Mouse (Mus musculus): ENCODE data around the gene Smarcc2. TPM values are rescaled to one million over a fixed set of nuclear protein-coding genes. Genes with fewer than 3 reads are reported as not detected.

The Smarcc2 gene
- polyA plus RNA-seq, 1 experiment from 2014 or later: 59.0 TPM

- DNase-seq (ENCODE audit: low spot score) (no peak), ATAC-seq (replicated peaks; ENCODE audit: low FRiP score) (no peak)
- no peaks in the 10 kb centered on the region for H3K27me3 ChIP-seq (replicated peaks; ENCODE audit: control insufficient read depth, insufficient read depth, low read length)
- H3K27ac ChIP-seq (ENCODE audit: low read depth, low read length): no peak overlapping the region
- no peaks in the 10 kb centered on the region for H3K9me3 ChIP-seq (ENCODE audit: control insufficient read depth, low read length)
- H3K4me2 ChIP-seq: no peak overlapping the region
- no peak overlapping the region for H3K4me3 ChIP-seq (ENCODE audit: low read depth, low read length)
- no peak overlapping the region for H3K9ac ChIP-seq (ENCODE audit: low read depth, low read length)
- WGBS: 93% methylated on average over 8 of the region's 8 CpGs
- peaks cover 47% of the 10 kb centered on the region for H3K36me3 ChIP-seq (ENCODE audit: control insufficient read depth, insufficient read depth, low read length)
- H3K4me1 ChIP-seq (replicated peaks; ENCODE audit: control insufficient read depth, insufficient read depth, low read length): no peaks in the 10 kb centered on the region
These were observed 22.7 kb upstream of the Smarcc2 start for GRCm38 (mm10) chr10:128436376-128436775.

GRCm38 (mm10) chr10:128438675-128439279 is 20.3 kb upstream of the Smarcc2 start:
- no peaks in the 10 kb centered on the region for H3K4me1 ChIP-seq (replicated peaks; ENCODE audit: control insufficient read depth, insufficient read depth, low read length)
- no peak overlapping the region for H3K9ac ChIP-seq (ENCODE audit: low read depth, low read length)
- 75% methylated on average over 10 of the region's 10 CpGs for WGBS
- no peaks in the 10 kb centered on the region for H3K27me3 ChIP-seq (replicated peaks; ENCODE audit: control insufficient read depth, insufficient read depth, low read length)
- H3K27ac ChIP-seq (ENCODE audit: low read depth, low read length): no peak overlapping the region
- H3K4me3 ChIP-seq (ENCODE audit: low read depth, low read length): no peak overlapping the region
- H3K36me3 ChIP-seq (ENCODE audit: control insufficient read depth, insufficient read depth, low read length): peaks cover 44% of the 10 kb centered on the region
- DNase-seq (ENCODE audit: low spot score): no peak
- ATAC-seq (replicated peaks; ENCODE audit: low FRiP score): no peak
- H3K9me3 ChIP-seq (ENCODE audit: control insufficient read depth, low read length): no peaks in the 10 kb centered on the region
- H3K4me2 ChIP-seq: no peak overlapping the region

GRCm38 (mm10) chr10:128440407-128440806 is 18.6 kb upstream of the Smarcc2 start:
- Histone ChIP-seq H3K9ac (ENCODE audit: low read depth, low read length) (no peak overlapping the region), H3K27me3 (replicated peaks; ENCODE audit: control insufficient read depth, insufficient read depth, low read length) (no peaks in the 10 kb centered on the region), H3K4me1 (replicated peaks; ENCODE audit: control insufficient read depth, insufficient read depth, low read length) (no peaks in the 10 kb centered on the region), H3K4me2 (no peak overlapping the region), H3K4me3 (ENCODE audit: low read depth, low read length) (no peak overlapping the region), H3K27ac (ENCODE audit: low read depth, low read length) (no peak overlapping the region), H3K36me3 (ENCODE audit: control insufficient read depth, insufficient read depth, low read length) (peaks cover 40% of the 10 kb centered on the region), H3K9me3 (ENCODE audit: control insufficient read depth, low read length) (no peaks in the 10 kb centered on the region)
- no peak for DNase-seq (ENCODE audit: low spot score)
- ATAC-seq (replicated peaks; ENCODE audit: low FRiP score): no peak
- 66% methylated on average over 10 of the region's 10 CpGs for WGBS

DNA sequence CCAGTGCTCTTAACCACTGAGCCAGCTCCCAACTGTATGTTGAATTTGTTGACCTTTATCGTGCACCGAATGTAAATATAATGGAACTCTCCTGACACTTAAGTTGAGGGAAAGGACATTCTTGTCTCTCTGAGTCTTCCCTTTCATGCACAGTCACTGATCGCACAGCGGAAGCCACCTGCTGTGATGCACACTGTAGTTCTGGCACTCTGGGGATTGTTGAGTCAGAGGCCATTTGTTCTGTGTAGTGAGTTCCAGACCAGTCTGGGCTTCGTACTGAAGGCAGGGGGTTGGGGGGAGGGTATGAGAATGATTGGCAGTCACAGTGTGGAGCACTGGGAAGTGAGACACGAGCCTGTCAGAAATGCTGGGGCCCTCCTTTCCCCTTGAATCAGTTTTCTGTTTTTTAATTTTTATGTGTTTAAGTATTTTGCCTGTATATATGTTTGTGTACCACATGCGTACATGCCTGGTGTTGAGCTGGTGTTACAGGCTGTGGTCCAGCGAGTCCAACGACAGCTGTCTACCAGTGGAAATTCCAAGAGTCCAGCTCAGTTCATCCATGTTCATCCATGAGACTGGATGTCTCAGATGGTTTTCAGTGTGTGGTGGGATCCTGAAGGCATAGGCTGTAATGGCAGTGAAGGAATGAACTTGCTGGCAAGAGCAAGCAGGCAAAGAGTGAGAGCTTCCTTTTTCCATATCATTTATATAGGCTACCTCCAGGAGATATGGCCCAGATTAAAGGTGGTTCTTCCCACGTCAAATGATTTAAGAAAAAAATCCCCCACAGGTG is 17.5 kb upstream of the Smarcc2 start:
- Histone ChIP-seq H3K27me3 (replicated peaks; ENCODE audit: control insufficient read depth, insufficient read depth, low read length) (no peaks in the 10 kb centered on the region), H3K4me3 (ENCODE audit: low read depth, low read length) (no peak overlapping the region), H3K9me3 (ENCODE audit: control insufficient read depth, low read length) (no peaks in the 10 kb centered on the region), H3K4me1 (replicated peaks; ENCODE audit: control insufficient read depth, insufficient read depth, low read length) (no peaks in the 10 kb centered on the region), H3K27ac (ENCODE audit: low read depth, low read length) (no peak overlapping the region), H3K9ac (ENCODE audit: low read depth, low read length) (no peak overlapping the region), H3K4me2 (no peak overlapping the region), H3K36me3 (ENCODE audit: control insufficient read depth, insufficient read depth, low read length) (peaks cover 30% of the 10 kb centered on the region)
- ATAC-seq (replicated peaks; ENCODE audit: low FRiP score) (no peak), DNase-seq (ENCODE audit: low spot score) (no peak)
- 86% methylated on average over 10 of the region's 10 CpGs for WGBS

- Histone ChIP-seq H3K27me3 (replicated peaks; ENCODE audit: control insufficient read depth, insufficient read depth, low read length) (no peaks in the 10 kb centered on the region), H3K9ac (ENCODE audit: low read depth, low read length) (no peak overlapping the region), H3K4me3 (ENCODE audit: low read depth, low read length) (no peak overlapping the region), H3K9me3 (ENCODE audit: control insufficient read depth, low read length) (no peaks in the 10 kb centered on the region), H3K4me1 (replicated peaks; ENCODE audit: control insufficient read depth, insufficient read depth, low read length) (no peaks in the 10 kb centered on the region), H3K27ac (ENCODE audit: low read depth, low read length) (no peak overlapping the region), H3K4me2 (no peak overlapping the region), H3K36me3 (ENCODE audit: control insufficient read depth, insufficient read depth, low read length) (peaks cover 21% of the 10 kb centered on the region)
- 89% methylated on average over 1 of the region's 1 CpGs for WGBS
- ATAC-seq (replicated peaks; ENCODE audit: low FRiP score) (no peak), DNase-seq (ENCODE audit: low spot score) (no peak)
These were observed 16.3 kb upstream of the Smarcc2 start for GRCm38 (mm10) chr10:128442718-128443117.

DNA sequence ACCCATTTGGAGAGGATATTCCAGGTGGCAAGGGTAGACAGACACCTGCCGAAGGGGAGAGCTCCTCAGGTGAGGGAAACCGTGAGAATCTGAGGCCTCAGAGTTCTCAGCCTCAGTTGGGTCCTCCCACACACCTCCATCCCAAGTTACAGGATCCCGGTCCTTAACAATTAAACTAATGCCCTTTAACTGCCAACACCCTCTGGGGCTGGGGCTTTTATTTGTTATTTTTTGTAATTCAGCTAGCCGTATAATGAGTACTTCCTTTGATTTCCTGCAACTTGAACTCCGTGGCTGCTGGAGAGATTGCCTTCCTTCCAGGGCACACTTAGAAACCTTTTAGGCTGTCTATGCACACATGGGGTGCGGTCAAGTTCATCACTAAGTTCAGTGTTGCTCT is 14.7 kb upstream of the Smarcc2 start:
- H3K27me3 ChIP-seq (replicated peaks; ENCODE audit: control insufficient read depth, insufficient read depth, low read length): no peaks in the 10 kb centered on the region
- no peak overlapping the region for H3K4me2 ChIP-seq
- H3K9me3 ChIP-seq (ENCODE audit: control insufficient read depth, low read length): no peaks in the 10 kb centered on the region
- WGBS: 74% methylated on average over 6 of the region's 6 CpGs
- ATAC-seq (replicated peaks; ENCODE audit: low FRiP score) (no peak), DNase-seq (ENCODE audit: low spot score) (no peak)
- no peak overlapping the region for H3K9ac ChIP-seq (ENCODE audit: low read depth, low read length)
- no peak overlapping the region for H3K27ac ChIP-seq (ENCODE audit: low read depth, low read length)
- H3K4me1 ChIP-seq (replicated peaks; ENCODE audit: control insufficient read depth, insufficient read depth, low read length): no peaks in the 10 kb centered on the region
- H3K4me3 ChIP-seq (ENCODE audit: low read depth, low read length): no peak overlapping the region
- H3K36me3 ChIP-seq (ENCODE audit: control insufficient read depth, insufficient read depth, low read length): peaks cover 6% of the 10 kb centered on the region; the same call in 1 of the 2 replicates

DNA sequence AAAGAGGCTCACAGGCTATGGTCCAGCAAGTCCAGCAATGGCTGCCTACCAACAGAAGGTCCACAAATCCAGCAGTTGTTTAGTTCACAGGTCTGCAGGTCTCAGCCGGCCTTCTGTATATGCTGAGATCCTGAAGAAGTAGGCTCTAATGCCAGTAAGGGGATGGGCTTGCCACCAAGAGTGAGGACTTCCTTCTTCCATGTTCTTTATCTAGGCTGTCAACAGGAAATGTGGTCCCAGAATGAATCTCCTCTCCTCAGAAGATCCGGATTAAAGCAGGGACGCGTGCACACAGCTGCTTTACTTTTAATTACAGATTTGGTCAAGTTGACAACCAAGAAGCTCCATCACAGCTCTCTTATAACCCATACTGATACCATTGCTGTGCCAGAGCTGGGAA is 13.6 kb upstream of the Smarcc2 start:
- DNase-seq (ENCODE audit: low spot score) (no peak), ATAC-seq (replicated peaks; ENCODE audit: low FRiP score) (no peak)
- Histone ChIP-seq H3K4me3 (ENCODE audit: low read depth, low read length) (no peak overlapping the region), H3K27ac (ENCODE audit: low read depth, low read length) (no peak overlapping the region), H3K9ac (ENCODE audit: low read depth, low read length) (no peak overlapping the region), H3K4me1 (replicated peaks; ENCODE audit: control insufficient read depth, insufficient read depth, low read length) (no peaks in the 10 kb centered on the region), H3K4me2 (no peak overlapping the region), H3K27me3 (replicated peaks; ENCODE audit: control insufficient read depth, insufficient read depth, low read length) (no peaks in the 10 kb centered on the region), H3K36me3 (ENCODE audit: control insufficient read depth, insufficient read depth, low read length) (no peaks in the 10 kb centered on the region; the same call in 1 of the 2 replicates), H3K9me3 (ENCODE audit: control insufficient read depth, low read length) (no peaks in the 10 kb centered on the region)
- whole genome bisulfite sequencing: 37% methylated on average over 4 of the region's 4 CpGs

GRCm38 (mm10) chr10:128451014-128451413 is 8.0 kb upstream of the Smarcc2 start:
- no peaks in the 10 kb centered on the region for H3K27me3 ChIP-seq (replicated peaks; ENCODE audit: control insufficient read depth, insufficient read depth, low read length)
- H3K9ac ChIP-seq (ENCODE audit: low read depth, low read length): no peak overlapping the region
- H3K36me3 ChIP-seq (ENCODE audit: control insufficient read depth, insufficient read depth, low read length): no peaks in the 10 kb centered on the region
- WGBS: 83% methylated on average over 6 of the region's 6 CpGs
- H3K9me3 ChIP-seq (ENCODE audit: control insufficient read depth, low read length): no peaks in the 10 kb centered on the region
- DNase-seq (ENCODE audit: low spot score) (no peak), ATAC-seq (replicated peaks; ENCODE audit: low FRiP score) (no peak)
- no peak overlapping the region for H3K27ac ChIP-seq (ENCODE audit: low read depth, low read length)
- H3K4me3 ChIP-seq (ENCODE audit: low read depth, low read length): no peak overlapping the region
- no peak overlapping the region for H3K4me2 ChIP-seq
- no peaks in the 10 kb centered on the region for H3K4me1 ChIP-seq (replicated peaks; ENCODE audit: control insufficient read depth, insufficient read depth, low read length)

DNA sequence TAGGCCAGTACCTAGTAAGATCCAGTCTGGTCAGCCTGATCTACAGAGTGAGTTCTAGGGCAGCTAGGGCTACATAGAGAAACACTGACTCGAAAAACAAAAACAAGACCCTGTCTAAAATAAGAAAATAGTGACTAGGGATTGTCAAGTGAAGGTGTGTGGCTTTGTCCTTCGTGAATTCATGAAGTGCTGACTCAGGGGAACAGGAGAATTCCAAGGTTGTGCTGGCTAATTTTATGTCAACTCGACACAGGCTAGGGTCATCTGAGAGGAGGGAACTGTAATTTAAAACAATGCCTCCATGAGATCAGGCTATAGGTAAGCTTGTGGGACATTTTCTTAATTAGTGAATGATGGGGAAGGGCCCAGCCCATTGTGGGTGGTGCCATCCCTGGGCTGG is 4.6 kb upstream of the Smarcc2 start:
- Histone ChIP-seq H3K27me3 (replicated peaks; ENCODE audit: control insufficient read depth, insufficient read depth, low read length) (no peaks in the 10 kb centered on the region), H3K4me2 (no peak overlapping the region), H3K27ac (ENCODE audit: low read depth, low read length) (no peak overlapping the region), H3K9me3 (ENCODE audit: control insufficient read depth, low read length) (no peaks in the 10 kb centered on the region), H3K4me3 (ENCODE audit: low read depth, low read length) (no peak overlapping the region), H3K36me3 (ENCODE audit: control insufficient read depth, insufficient read depth, low read length) (no peaks in the 10 kb centered on the region), H3K9ac (ENCODE audit: low read depth, low read length) (no peak overlapping the region), H3K4me1 (replicated peaks; ENCODE audit: control insufficient read depth, insufficient read depth, low read length) (no peaks in the 10 kb centered on the region)
- ATAC-seq (replicated peaks; ENCODE audit: low FRiP score) (no peak), DNase-seq (ENCODE audit: low spot score) (no peak)
- 74% methylated on average over 3 of the region's 3 CpGs for WGBS

Measured in liver, embryonic 11.5 days (tissue).